Mouse (Mus musculus): ENCODE measurements around the gene Gm11032.
"Not testable (repeated sequence)": the region's sequence is repeated elsewhere in the genome, so short reads cannot be mapped to it uniquely, and the experiment has no call there.

The Gm11032 gene

DNA sequence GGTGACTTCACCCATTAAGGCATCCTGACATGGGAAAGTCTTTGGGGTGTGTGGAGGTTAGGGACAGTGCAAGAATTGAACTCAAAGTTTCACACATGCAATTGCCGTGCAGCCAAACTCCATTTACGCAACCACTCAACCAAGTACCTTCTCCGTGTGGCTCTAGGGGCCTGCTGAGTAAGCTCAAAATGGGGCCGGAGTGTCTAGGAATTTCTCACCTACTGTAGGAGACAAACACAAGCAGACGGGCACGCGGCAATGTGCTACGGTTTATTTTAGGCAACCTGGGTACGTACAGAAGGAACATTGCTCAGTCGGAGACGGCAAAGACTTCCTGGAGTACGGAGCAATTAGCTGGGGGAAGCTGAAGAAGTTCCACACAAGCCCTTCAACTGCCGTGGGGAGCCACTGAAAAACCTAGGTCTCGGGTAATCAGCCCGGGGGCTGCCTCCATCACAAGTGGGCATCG is at the start of gene Gm11032:
Gene Gm11032, plus strand, starts transcription at position 51 of the 469 bp plus-strand sequence.
- peak; percentile 61 to 62 for DNase-seq (ENCODE audit: low spot score in 2 of 2)

DNA sequence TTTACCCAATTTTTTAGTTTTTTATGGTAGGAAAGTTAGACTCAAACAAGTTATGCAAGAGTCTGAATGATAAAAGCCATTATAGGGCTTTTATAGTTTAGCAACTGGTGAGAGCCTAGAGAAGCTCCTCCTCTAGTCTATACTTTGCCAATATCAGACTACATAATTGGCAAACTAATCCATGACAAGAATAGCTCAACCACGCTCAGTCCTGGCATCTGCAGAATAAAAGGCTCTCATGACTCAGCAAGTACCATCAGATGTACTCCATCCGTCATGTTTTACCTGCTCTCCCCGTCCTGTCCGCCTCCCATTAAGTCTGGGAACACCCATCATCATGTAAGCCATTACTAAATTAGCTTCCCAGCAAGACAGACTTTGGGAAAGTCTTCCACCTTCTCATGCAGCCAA is 48.4 kb upstream of the Gm11032 start:
- DNase-seq (ENCODE audit: low spot score in 2 of 2) = peak; percentile 23 to 56

DNA sequence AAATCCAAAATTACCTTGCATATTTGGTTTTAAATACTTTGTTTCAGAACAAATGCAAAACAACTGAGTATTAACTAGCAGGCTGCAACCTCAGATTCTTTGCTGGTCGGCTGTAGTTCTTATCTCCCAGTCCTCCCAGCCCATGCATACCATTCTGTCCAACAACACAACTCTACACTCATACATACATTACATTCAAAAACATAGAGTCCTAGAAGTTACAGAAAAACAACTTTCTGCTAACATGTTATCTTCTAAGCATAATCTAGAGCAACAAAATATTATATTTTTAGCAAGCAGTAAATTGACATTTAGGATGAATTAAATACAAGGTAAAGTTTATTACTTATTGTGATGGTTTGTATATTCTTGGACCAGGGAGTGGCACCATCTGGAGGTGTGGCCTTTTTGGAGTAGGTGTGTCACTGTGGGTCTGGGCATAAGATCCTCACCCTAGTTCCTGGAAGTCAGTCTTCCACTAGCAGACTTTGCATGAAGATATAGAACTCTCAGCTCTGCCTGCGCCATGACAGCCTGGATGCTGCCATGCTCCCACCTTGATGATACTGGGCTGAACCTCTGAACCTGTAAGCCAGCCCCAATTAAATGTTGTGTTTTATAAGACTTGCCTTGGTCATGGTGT is 43.7 kb upstream of the Gm11032 start:
- DNase-seq (ENCODE audit: low spot score in 2 of 2) = not testable (repeated sequence)

DNA sequence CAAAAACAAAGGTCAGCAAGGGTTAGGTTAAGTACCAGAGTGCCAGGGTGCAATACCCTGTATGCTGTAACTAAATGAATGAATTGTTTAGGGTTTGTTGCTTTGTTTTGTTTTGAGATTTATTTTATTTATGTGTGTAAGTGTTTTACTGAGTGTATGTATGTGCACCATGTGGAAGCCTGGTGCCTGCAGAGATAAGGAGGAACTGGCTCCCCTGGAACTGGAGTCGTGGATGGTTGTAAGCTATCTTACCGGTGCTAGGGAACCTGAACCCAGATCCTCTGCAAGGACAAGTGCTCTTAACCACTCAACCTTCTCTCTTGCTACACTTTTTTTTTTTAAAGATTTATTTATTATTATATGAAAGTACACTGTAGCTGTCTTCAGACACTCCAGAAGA is 42.8 kb upstream of the Gm11032 start:
- no peak for DNase-seq (ENCODE audit: low spot score in 2 of 2)

DNA sequence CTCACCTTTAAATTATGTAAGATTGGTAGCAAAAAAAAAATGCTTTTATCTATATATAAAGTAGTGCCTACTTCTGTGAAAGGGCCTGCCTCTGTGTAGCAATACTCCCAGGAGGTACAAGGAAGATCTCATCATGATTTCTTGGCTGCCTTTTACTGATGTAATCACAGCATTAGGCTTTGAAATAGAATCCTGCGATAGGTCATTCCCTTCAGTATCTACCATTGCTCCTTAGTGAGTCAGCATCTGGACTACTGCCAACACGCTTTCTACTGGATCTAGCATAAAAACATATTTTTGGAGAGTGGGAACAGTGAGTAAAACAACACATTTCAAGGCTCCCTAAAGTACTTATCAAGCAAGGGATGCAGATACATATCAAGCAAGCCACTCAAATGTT is 41.2 kb upstream of the Gm11032 start:
- peak; percentile 73 to 79 for DNase-seq (ENCODE audit: low spot score in 2 of 2)

DNA sequence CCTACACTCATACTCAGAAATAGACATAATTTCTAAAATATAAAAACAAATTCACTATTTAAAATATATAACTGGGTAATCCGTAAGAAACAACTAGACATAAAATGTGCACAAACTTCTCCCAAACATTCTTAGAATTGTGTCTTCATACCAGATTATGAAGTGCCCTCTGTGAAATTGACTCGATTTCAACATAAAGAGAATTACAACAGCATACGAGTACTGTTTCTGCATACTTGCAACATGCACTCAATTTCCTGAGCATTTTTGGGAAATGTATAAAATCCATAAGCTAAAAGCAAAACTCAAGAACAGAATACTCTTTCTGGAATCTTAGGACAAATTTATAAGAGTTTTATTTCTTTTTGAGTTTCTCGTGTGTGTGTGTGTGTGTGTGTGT is 28.1 kb upstream of the Gm11032 start:
- no peak for DNase-seq (ENCODE audit: low spot score in 2 of 2)

DNA sequence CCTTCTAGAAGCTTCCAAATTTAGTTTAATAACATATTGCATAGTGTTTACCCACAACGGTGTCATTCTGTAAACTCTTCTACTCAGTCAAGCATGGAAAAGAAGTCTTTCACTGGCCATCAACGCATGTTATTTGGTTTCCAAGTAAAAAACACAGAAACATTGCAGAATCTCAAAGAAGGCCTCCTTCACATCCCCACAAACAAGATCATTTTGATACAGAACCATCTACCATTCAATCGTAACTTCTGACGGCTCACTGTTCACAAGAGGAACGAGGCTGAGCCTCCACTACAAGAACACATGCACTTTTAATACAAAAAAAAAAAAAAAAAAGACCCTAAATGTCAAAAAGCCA is 26.4 kb upstream of the Gm11032 start:
- no peak for DNase-seq (ENCODE audit: low spot score in 2 of 2)

DNA sequence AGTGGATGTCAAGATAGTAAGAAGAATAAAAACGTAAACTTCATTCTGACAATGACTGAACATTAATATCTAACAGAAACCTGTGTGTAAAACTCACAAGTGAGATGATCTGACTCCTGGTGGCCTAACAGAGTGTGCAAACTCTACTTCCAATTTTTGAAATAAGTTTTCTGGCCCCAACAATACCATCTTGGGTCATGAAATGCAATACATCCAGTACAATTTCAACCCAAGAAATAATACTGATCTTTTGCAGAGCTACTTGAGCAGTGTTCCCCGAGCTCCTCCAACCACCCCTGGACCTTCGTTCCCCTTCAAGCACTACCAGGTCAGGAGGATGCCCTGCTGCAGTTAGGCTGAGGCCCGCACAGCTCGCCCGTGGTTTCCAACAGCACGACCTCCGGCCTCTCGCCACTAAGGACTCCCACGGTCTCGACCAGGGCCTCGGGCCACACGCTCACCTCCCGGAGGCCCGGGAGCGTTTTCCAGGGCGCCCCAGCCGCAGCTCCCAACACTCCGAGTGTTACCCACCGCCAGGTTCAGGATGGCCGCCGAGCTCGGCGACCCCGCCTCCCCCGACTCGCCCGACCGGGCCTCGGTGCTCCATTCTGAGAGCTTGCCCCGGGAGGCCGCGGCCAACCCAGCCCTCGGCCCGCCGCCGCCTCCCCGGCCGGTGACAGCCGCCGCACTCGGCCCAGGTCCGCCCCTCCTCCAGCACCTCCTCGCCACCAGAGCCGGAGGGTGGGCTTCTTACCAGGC is 25.8 kb upstream of the Gm11032 start:
- DNase-seq (ENCODE audit: low spot score in 2 of 2) = peak in 1 of 2 experiments; percentile 18

DNA sequence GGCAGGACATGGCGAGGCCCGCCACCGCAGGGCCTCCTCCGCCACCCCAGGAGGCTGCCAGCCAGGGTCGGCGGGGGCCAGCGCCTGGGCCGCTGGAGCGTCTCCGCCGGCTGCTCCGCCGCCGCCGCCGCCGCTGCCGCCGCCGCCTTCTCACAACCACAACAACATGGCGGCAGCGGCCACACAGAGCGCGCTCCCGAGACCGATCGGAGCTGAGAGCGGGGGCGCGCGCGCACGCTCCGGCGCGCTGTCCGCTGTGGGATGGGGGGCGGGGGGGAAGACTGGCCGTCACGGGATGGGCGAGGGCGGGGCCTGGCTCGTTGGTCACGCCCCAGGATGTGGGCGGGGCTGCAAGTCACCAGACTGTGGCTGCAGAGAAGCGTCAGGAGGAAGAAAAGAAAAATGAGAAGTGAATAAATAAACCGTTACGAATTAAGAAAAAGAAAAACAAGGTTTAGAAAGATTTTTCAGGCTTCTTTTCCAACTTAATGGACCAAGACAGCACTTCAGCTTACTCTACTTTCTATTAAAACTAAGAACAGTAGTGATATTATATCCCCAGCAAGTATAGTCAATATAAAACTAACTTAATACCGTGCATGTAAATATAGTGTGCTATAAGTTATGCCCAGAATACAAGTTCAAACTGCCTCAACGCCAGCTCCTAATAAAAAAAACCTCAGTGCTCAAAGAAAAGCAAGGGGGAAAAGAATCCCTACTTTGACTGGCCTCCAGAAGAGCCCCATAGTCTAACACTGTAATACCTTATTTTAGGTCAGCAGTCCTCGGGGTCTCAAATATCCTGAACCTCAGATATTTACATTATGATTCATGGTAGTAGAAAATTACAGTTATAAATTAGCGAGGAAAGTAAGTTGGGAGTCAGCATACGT is 25.0 kb upstream of the Gm11032 start, which contains the start of gene Mtmr3:
Gene Mtmr3, minus strand, starts transcription at position 256 of the 893 bp plus-strand sequence.
- DNase-seq (ENCODE audit: low spot score in 2 of 2) = peak; percentile 90 to 94

DNA sequence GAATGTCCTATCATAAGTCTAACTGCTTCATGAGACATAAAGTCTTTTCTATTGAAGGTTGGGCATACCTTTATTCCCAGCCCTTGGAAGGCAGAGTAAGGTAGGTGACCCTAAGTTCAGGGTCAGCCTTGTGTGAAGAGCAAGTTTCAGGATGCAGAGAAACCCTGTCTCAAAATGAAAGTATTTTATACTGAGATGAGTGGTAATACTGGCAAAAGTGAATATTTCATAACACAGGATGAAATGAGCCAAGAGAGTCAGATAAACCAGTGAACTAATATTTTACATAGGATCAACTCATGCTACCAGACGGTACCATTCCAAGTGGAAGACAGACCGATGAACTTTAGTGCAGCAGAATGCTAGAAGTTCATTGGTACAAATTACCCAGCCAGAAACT is 21.5 kb upstream of the Gm11032 start:
- no peak for DNase-seq (ENCODE audit: low spot score in 2 of 2)

DNA sequence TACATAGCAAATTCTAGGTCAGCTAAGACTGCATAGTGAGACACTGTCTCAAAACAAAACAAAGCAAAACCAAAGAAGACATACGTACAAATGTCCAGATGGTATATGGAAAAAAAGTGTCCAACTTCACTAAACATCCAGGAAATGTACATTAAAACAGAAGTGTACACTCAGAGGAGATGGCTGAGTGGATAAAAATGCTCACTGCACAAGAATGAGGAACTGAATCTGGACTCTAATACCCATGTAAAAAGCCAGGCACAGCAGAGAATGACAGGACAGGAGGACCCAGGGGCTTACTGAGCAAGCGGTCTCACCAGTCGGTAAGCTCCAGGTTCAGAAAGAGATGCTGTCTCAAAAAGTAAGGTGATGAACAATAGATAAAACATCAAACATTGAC is 20.0 kb upstream of the Gm11032 start:
- DNase-seq (ENCODE audit: low spot score in 2 of 2) = no peak

DNA sequence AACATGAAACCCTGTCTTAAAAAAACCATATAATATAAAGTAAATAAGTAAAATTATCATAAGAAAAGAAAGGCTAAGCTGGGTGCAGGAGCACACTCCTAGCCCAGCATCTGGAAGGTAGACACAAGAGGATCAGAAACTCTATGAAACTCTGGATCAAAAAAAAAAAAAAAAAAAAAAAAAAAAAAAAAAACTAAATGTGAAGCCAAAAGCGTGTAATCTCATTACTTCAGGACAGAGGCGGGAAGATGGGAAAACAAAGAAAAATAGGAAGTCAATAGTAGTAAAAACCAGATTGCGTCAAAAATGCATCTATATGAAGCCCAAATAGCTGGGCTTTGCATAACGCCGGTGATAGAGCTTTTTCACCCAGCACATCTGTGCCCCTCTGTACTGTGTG is 18.0 kb upstream of the Gm11032 start:
- no peak for DNase-seq (ENCODE audit: low spot score in 2 of 2)

DNA sequence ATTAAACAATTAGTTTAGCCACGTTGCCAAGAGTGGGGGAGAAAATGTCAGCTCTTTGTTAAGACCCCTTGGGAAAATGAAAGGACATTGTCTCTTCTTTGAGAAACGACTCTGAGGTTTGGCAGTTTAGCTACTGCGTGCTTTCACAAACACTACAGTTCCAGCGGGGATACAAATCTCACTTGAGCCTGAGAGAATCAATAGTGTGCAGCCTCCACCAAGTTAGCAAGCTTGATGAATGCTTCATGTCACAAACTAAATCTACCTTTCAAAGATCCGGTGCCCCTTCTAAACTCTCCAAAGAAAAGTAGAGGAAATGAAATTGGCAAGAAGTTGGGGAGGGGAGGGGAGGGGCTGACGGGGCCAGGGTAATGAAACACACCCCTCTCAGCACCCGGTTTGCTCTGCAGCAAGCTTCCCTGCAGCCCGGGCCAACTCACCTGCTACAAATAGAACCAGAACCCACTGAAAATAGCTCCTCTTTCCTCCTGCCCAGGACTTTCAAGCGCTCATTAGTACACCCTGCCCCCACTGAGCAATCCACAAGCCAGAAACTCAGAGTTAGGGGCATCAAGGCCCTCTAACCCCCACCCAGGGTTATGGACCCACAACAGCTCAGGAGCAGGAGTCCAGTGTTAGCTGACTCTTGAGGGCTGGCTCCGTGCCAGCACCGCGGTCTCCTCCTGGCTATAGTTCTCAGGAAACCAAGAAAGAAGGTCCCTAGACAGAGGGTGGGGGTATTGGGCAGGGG is 17.0 kb upstream of the Gm11032 start:
- no peak for DNase-seq (ENCODE audit: low spot score in 2 of 2)

DNA sequence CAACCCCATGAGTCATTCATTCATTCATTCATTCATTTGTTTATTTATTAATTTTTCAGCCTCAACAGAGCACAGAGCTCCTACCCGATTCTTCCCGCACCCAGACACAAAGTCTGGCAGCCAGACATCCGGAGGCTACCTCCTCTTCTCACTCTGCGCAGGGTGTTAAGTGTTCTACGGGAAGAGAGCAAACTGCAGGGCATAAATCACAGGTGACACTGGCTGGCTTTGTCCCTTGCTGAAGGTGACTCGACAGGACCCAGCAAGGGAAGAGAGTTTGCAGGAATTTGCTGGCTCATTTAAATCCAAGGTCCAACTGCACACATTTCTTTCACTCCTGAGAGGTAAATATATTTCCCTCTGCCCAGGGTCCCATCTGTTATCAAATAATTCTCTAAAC is 15.4 kb upstream of the Gm11032 start:
- DNase-seq (ENCODE audit: low spot score in 2 of 2) = no peak

DNA sequence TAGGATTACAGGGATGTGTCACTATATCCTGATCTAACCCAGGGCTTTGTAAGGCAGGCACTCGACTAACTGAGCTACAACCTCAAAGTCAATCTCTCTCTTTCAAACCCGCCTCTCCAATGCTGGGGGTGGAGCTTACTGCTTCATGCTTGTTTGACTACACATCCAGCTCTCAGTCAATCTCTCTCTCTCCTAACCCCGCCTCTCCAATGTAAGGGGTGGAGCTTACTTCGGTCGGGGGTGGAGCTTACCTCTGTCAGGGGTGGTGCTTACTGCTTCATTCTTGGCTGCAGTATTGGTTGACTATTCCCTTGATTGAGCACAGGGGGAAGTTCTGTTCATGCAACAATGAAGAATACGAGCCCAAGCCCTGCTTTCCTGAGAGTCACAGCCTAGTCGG is 14.5 kb upstream of the Gm11032 start:
- no peak for DNase-seq (ENCODE audit: low spot score in 2 of 2)

DNA sequence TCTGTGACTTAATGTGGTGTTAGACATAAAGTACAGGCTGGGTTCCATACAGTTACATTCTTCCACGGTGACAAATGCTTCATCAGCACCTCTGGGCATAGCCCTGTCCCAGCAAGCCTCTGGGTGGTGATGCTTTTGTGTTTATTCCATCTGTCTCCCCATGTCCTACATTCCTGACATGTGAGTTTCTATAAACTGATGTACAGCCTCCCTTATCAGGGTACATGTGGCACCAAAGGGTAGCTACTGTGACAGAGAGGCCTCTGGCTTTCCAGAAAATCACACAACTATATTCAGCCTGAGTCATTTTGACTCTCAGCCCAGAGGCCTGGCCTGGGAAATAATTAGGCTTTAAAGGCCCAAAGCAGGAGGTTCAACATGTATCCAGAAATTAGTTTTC is 13.3 kb upstream of the Gm11032 start:
- DNase-seq (ENCODE audit: low spot score in 2 of 2) = no peak

DNA sequence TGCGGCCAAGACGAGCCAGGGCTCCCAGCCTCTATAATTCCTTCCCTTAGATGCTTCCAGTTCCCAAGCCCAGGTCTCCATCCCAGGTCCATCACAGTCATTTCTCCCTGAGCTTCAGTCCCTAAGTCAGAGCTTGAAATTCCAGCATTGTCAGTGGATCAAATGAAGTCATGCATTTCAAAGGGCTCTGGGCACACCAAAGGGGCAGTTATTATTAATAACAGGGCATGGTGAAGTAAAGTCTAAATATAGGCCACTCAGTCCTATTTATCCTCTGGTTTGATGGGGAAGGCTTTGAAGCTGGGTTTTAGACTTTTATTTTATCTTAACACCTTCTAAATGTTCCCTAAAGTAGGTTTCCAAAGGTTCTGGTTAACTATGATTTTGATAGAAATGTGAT is 8.0 kb upstream of the Gm11032 start:
- DNase-seq (ENCODE audit: low spot score in 2 of 2) = no peak

DNA sequence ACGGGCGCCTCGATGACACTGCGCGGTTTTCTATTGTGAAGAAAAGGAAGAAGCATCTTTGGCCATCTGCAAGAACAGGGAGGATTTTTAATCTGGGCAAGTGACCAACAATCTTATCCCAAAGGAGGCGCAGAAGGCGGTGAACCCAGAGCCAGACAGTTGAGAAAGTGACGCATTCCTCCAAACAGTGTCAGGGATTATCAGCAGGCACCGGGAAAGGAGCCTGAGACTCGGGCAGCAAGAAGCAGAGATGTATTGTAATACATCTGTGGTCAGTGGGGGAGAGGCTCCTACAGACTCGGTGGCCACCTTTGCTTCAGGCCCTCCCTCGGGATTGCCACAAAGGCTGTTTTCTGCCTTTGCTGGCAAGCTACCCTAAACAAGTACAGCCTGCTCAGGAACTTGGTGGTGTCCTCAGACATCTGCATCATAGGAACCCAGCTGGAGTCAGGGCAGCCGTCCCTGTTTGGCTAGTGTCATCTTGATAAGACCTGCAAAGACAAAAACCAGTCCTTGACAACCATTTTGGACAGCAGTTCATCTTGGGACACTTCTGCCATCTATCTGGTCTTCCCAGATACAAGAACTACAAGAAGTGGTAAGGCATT is 738 bp downstream of the Gm11032 start:
- DNase-seq (ENCODE audit: low spot score in 2 of 2) = peak in 1 of 2 experiments; percentile 16

DNA sequence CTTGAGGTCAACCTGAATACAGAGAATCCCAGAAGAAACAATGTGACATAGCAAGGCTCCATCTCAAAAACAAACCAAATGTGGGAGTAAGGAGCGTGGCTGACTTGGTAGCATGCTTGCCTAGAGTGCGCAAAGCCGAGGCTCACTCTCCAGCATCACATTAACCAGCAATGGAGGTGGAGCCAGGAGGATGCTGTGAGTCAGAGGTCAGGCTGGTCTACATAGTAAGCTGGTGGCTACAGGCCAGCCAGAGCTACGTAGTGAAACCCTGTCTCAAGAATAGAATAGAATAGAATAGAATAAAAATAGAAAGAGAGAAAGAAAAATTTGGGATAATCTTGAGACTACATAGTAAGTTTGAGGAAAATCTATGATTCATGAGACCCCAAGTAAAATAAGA is 2.0 kb downstream of the Gm11032 start:
- no peak for DNase-seq (ENCODE audit: low spot score in 2 of 2)

DNA sequence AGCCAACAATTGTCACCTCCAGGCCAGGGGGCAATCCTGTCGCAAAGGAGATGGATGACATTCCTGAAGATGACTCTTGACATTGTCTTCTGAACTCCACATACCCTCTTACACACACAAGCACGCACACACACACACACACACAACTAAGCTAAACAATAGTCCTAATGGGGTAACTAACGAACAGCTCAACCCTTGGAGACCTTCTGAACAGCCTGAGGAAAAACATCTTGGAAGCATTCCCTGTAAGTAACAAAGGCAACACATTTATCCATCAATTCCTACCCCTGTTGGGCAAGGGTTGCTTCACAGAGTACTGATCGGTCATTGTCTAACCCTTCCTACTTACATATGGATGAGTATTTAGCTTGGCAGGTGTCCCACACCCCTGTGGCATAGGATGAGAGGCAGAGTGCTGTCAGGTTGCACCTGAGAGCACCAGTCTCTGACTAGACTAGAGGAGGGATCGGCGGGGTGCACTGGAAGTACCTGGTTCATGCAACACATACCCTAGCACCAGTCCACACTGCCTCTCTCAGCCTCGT is 2.6 kb downstream of the Gm11032 start:
- DNase-seq (ENCODE audit: low spot score in 2 of 2) = no peak

DNA sequence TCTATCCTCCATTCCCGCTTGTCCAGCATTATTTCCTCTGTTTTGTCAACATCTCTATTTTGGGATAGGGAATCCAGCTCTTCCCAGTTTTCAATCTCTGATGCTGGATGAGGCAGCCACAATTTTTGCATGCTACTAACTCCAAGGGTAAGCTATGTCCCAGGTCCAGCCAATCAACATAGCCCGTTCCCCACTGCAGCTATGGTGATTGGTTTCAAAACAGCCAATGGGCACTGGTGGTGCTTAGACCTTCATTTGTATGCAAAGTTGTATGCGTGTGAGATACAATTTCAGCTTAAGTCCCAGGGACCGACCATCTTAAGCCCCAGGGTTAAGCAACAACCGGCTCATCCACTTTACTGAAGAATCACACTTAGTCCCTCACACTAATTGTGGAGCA is 3.1 kb downstream of the Gm11032 start:
- no peak for DNase-seq (ENCODE audit: low spot score in 2 of 2)

Data from right cerebral cortex, adult 2 months (tissue).